Mouse (Mus musculus) spleen, adult 18-20 months (tissue): ENCODE results near the gene Stat5b.
A peak's percentile ranks its signal among the peaks of the same experiment; 100 is the strongest.

Experiments
- DNase-seq, 2 experiments: peaks; one replicate each; pipeline ENCODE4 v3.0.0; 2022; ENCODE audit warnings: mixed read lengths in 2 of 2

The Stat5b gene

GRCm38 (mm10) chr11:100838894-100839293 is 11.6 kb downstream of the Stat5b start:
- no peak for DNase-seq

GRCm38 (mm10) chr11:100836923-100837702 is 13.4 kb downstream of the Stat5b start:
- no peak for DNase-seq

- DNase-seq = no peak
Measured at GRCm38 (mm10) chr11:100833466-100833865, 17.1 kb downstream of the Stat5b start.

GRCm38 (mm10) chr11:100831396-100831795 is 19.1 kb downstream of the Stat5b start:
- DNase-seq = no peak

- DNase-seq = no peak
Measured at GRCm38 (mm10) chr11:100829691-100830090, 20.8 kb downstream of the Stat5b start.

- no peak for DNase-seq
Measured at GRCm38 (mm10) chr11:100828676-100829151, 21.8 kb downstream of the Stat5b start.

- peak; percentile 49 to 73 for DNase-seq
Measured at GRCm38 (mm10) chr11:100826161-100826866, 24.2 kb downstream of the Stat5b start.

GRCm38 (mm10) chr11:100825451-100825850 is 25.1 kb downstream of the Stat5b start:
- DNase-seq = no peak

GRCm38 (mm10) chr11:100824496-100824895 is 26.0 kb downstream of the Stat5b start:
- DNase-seq = no peak

GRCm38 (mm10) chr11:100823543-100824313 is 26.8 kb downstream of the Stat5b start:
- DNase-seq = no peak

- DNase-seq = peak; percentile 61
Measured at GRCm38 (mm10) chr11:100822365-100822764, 28.2 kb downstream of the Stat5b start.

GRCm38 (mm10) chr11:100821605-100822220 is 28.8 kb downstream of the Stat5b start:
- no peak for DNase-seq

- no peak for DNase-seq
Measured at GRCm38 (mm10) chr11:100820047-100820446, 30.5 kb downstream of the Stat5b start.

- no peak for DNase-seq
Measured at GRCm38 (mm10) chr11:100819626-100820025, 30.9 kb downstream of the Stat5b start.

GRCm38 (mm10) chr11:100819048-100819447 is 31.5 kb downstream of the Stat5b start:
- no peak for DNase-seq

- DNase-seq = no peak
Measured at GRCm38 (mm10) chr11:100818359-100819012, 32.0 kb downstream of the Stat5b start.

GRCm38 (mm10) chr11:100817311-100817710 is 33.2 kb downstream of the Stat5b start:
- no peak for DNase-seq

GRCm38 (mm10) chr11:100816801-100817200 is 33.7 kb downstream of the Stat5b start:
- no peak for DNase-seq

GRCm38 (mm10) chr11:100816342-100816741 is 34.2 kb downstream of the Stat5b start:
- no peak for DNase-seq

GRCm38 (mm10) chr11:100814498-100814897 is 36.0 kb downstream of the Stat5b start:
- DNase-seq = peak; percentile 77 to 78

GRCm38 (mm10) chr11:100811132-100811531 is 39.4 kb downstream of the Stat5b start:
- no peak for DNase-seq

- DNase-seq = no peak
Measured at GRCm38 (mm10) chr11:100810516-100810915, 40.0 kb downstream of the Stat5b start.
